In the genomic region with DNA sequence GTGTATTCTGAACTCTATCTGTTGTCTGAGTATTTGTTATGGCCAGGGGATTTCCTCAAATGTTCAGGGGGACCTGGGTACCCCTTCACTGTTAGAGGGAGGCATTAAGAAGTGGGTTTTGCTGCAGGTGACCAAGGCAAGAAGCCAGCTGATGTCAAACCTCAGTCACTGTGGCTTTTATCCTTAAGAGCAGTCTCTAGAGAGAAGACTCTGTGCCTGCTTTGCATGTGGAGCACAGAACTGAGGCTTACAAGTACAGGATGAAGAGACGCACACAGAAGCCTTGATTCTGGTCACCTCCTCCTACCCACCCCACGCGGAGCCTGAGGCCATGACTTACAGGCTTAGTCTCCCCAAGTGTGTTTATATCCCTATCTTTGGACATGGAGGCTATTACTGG, we compare ENCODE assay signal across 29 mouse cellular contexts.
"Had no signal": no experiment of that assay in that cellular context is flagged by ENCODE, and none has a peak within 500 bp of the region (broad histone marks: within the 10 kb centered on the region; RNA-seq: fewer than 3 reads in every experiment).

No protein-coding gene starts in this region.

- H3K27ac ChIP-seq: heart, embryonic 13.5 days; heart, embryonic 15.5 days; hindbrain, embryonic 10.5 days; hindbrain, embryonic 12.5 days; hindbrain, embryonic 13.5 days; hindbrain, embryonic 14.5 days; hindbrain, embryonic 15.5 days; hindbrain, postnatal 0 days; intestine, embryonic 15.5 days; kidney, embryonic 15.5 days; kidney, postnatal 0 days; layer of hippocampus, adult 2 months; left cerebral cortex, adult 2 months had no signal

- H3K4me2 ChIP-seq: heart, embryonic 11.5 days; heart, embryonic 12.5 days; heart, embryonic 13.5 days; heart, embryonic 15.5 days; hindbrain, embryonic 12.5 days; hindbrain, embryonic 13.5 days; hindbrain, embryonic 14.5 days; hindbrain, embryonic 15.5 days; intestine, embryonic 15.5 days; kidney, embryonic 15.5 days had no signal

- H3K27me3 ChIP-seq: heart, embryonic 12.5 days; heart, embryonic 13.5 days; heart, embryonic 15.5 days; hindbrain, embryonic 12.5 days; hindbrain, embryonic 13.5 days; hindbrain, embryonic 15.5 days; intestine, embryonic 15.5 days; kidney, embryonic 15.5 days had no signal

- H3K9me3 ChIP-seq: heart, embryonic 12.5 days; heart, embryonic 13.5 days; heart, embryonic 15.5 days; hindbrain, embryonic 10.5 days; hindbrain, embryonic 12.5 days; hindbrain, embryonic 13.5 days; hindbrain, embryonic 15.5 days; intestine, embryonic 15.5 days; kidney, embryonic 15.5 days had no signal

- DNase-seq: heart, postnatal 14 days; heart, postnatal 36 days; heart, postnatal 4 days; kidney, adult 11 months; kidney, adult 18-20 months; kidney, adult 2 months; kidney, adult 8-10 months; kidney, adult 9 months; kidney, postnatal 14 days; kidney, postnatal 25 days; kidney, postnatal 36 days; kidney, postnatal 4 days; layer of hippocampus, adult 9-11 months; layer of hippocampus, postnatal 36 days had no signal

- H3K4me1 ChIP-seq: heart, embryonic 12.5 days; heart, embryonic 13.5 days; heart, embryonic 15.5 days; hindbrain, embryonic 10.5 days; hindbrain, embryonic 12.5 days; hindbrain, embryonic 13.5 days; hindbrain, embryonic 15.5 days; intestine, embryonic 15.5 days; kidney, embryonic 15.5 days had no signal

- H3K4me3 ChIP-seq: heart, embryonic 12.5 days; heart, embryonic 13.5 days; heart, embryonic 15.5 days; hindbrain, embryonic 10.5 days; hindbrain, embryonic 12.5 days; hindbrain, embryonic 13.5 days; hindbrain, embryonic 15.5 days; intestine, embryonic 15.5 days; kidney, embryonic 15.5 days; layer of hippocampus, adult 2 months; left cerebral cortex, adult 2 months had no signal

- H3K9ac ChIP-seq: heart, embryonic 12.5 days; heart, embryonic 13.5 days; heart, embryonic 15.5 days; hindbrain, embryonic 12.5 days; hindbrain, embryonic 13.5 days; hindbrain, embryonic 14.5 days; hindbrain, embryonic 15.5 days; intestine, embryonic 15.5 days; kidney, embryonic 15.5 days had no signal
